Mouse (Mus musculus) midbrain, embryonic 16.5 days (tissue): ENCODE measurements at regions not wholly inside any gene's neighbourhood (a gene's known extent, or its start where the extent isn't known, plus 50 kb on each side); places are given as distances from the start of the nearest gene placed in this dataset.
A peak's percentile ranks its signal among the peaks of the same experiment; 100 is the strongest.

Experiments used
- ATAC-seq: fragments of 200-750 bp; cut with Nextera tagmentation; 2 replicates; pipeline ENCODE4 v1.8.0; 2017; ENCODE audit warnings: moderate TSS enrichment
- H3K27ac ChIP-seq: fragments of 300-500 bp; sonication (generic); 2 replicates; pipeline ENCODE4 v1.5.1; 2014; ENCODE audit warnings: mild to moderate bottlenecking, low read length, mixed read lengths
- H3K27me3 ChIP-seq: fragments of 300-500 bp; sonication (generic); 2 replicates; pipeline ENCODE4 v1.6.1; 2014; ENCODE audit warnings: low read depth, low read length, mixed read lengths; ENCODE audit not compliant: control insufficient read depth, insufficient read depth
- H3K36me3 ChIP-seq: fragments of 300-500 bp; sonication (generic); 2 replicates; pipeline ENCODE4 v1.6.1; 2014; ENCODE audit warnings: mild to moderate bottlenecking, low read length, moderate library complexity, mixed read lengths; ENCODE audit not compliant: control insufficient read depth, insufficient read depth
- H3K4me1 ChIP-seq: fragments of 300-500 bp; sonication (generic); 2 replicates; pipeline ENCODE4 v1.6.1; 2014; ENCODE audit warnings: mild to moderate bottlenecking, low read length, mixed read lengths; ENCODE audit not compliant: control insufficient read depth, insufficient read depth
- H3K4me2 ChIP-seq: fragments of 300-500 bp; sonication (generic); 2 replicates; pipeline ENCODE4 v1.6.1; 2014; ENCODE audit warnings: mild to moderate bottlenecking, low read length, mixed read lengths
- H3K4me3 ChIP-seq: fragments of 300-500 bp; sonication (generic); 2 replicates; pipeline ENCODE4 v1.5.1; 2014; ENCODE audit warnings: low read depth, mild to moderate bottlenecking, low read length, moderate library complexity, mixed read lengths
- H3K9ac ChIP-seq: fragments of 300-500 bp; sonication (generic); 2 replicates; pipeline ENCODE4 v1.6.1; 2014; ENCODE audit warnings: low read depth, low read length, mixed read lengths
- H3K9me3 ChIP-seq: fragments of 300-500 bp; sonication (generic); replicated peaks from 2 replicates; pipeline ENCODE4 v1.6.1; 2014; ENCODE audit warnings: mild to moderate bottlenecking, low read length, mixed read lengths; ENCODE audit not compliant: control insufficient read depth, poor library complexity, severe bottlenecking
- WGBS: fragments of 180-500 bp; shearing (Covaris S2); extraction: QIAGEN DNeasy Blood & Tissue Kit; methylation state at CpG from one replicate; pipeline ENCODE4 v1.1.7; 2014; 5-methylcytosine and 5-hydroxymethylcytosine counted together

GRCm38 (mm10) chr6:37618990-37619389, 89.0 kb downstream of the Akr1d1 start:
- no peak for ATAC-seq
- H3K36me3 ChIP-seq = no peaks in the 10 kb centered on the region
- no peaks in the 10 kb centered on the region for H3K27me3 ChIP-seq
- 93% methylated on average over 9 of the region's 9 CpGs for WGBS
- H3K4me3 ChIP-seq = no peak overlapping the region
- H3K27ac ChIP-seq = no peak overlapping the region
- no peak overlapping the region for H3K4me2 ChIP-seq
- no peak overlapping the region for H3K9ac ChIP-seq
- no peaks in the 10 kb centered on the region for H3K4me1 ChIP-seq
- no peaks in the 10 kb centered on the region for H3K9me3 ChIP-seq

- H3K4me3 ChIP-seq = no peak overlapping the region
- no peaks in the 10 kb centered on the region for H3K9me3 ChIP-seq
- H3K36me3 ChIP-seq = no peaks in the 10 kb centered on the region
- peak; percentile 73; the same call in 1 of the 2 replicates for ATAC-seq
- H3K27me3 ChIP-seq = no peaks in the 10 kb centered on the region
- WGBS = 26% methylated on average over 7 of the region's 7 CpGs
- no peak overlapping the region for H3K27ac ChIP-seq
- no peak overlapping the region for H3K4me2 ChIP-seq
- H3K4me1 ChIP-seq = no peaks in the 10 kb centered on the region
- no peak overlapping the region for H3K9ac ChIP-seq
These were observed 91.5 kb downstream of the Akr1d1 start for GRCm38 (mm10) chr6:37621364-37622029.

DNA sequence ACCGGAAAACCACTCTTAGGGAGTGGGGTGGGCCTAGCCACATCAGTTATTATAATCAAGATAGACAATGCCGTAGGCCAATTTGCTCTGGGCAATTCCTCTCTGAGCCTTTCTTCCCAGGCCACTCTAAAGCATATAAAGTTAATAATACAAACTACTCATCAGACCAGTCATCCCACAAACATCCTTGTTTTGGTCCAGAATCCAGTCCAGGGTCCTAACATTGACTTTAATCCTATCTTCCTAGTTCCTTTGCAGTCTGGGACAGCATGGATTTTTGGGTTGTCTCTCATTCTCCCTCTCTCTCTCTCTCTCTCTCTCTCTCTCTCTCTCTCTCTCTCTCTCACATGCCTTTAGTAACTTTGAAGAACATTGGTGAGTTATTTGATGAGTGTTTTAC, 92.3 kb downstream of the Akr1d1 start:
- WGBS = 79% methylated on average over 2 of the region's 2 CpGs
- H3K9ac ChIP-seq = no peak overlapping the region
- H3K27me3 ChIP-seq = no peaks in the 10 kb centered on the region
- H3K9me3 ChIP-seq = no peaks in the 10 kb centered on the region
- no peak overlapping the region for H3K27ac ChIP-seq
- no peak overlapping the region for H3K4me3 ChIP-seq
- no peaks in the 10 kb centered on the region for H3K36me3 ChIP-seq
- no peak overlapping the region for H3K4me2 ChIP-seq
- no peak for ATAC-seq
- H3K4me1 ChIP-seq = no peaks in the 10 kb centered on the region

- H3K27me3 ChIP-seq = no peaks in the 10 kb centered on the region
- H3K36me3 ChIP-seq = no peaks in the 10 kb centered on the region
- no peak overlapping the region for H3K27ac ChIP-seq
- ATAC-seq = no peak
- H3K9ac ChIP-seq = no peak overlapping the region
- no peak overlapping the region for H3K4me2 ChIP-seq
- no peak overlapping the region for H3K4me3 ChIP-seq
- WGBS = 89% methylated on average over 5 of the region's 5 CpGs
- no peaks in the 10 kb centered on the region for H3K9me3 ChIP-seq
- no peaks in the 10 kb centered on the region for H3K4me1 ChIP-seq
These were observed 97.2 kb downstream of the Akr1d1 start for GRCm38 (mm10) chr6:37627206-37627605.

DNA sequence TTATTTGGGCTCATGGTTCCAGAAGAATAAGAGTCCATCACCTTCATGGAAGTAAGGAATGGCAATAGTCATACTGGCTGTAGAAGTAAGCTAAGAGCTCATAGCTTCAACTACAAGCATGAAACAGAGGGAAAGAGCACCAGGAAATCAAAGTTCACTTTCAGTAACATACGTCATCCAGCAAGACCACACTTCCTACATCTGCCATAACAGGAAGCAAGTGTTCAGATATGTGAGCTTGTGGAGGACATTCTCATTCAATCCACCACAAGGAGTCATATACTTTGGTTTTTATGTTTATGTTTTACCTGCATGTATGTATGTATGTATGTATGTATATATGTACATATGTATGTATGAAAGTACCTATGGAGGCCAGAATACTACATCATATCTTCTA, 104.0 kb downstream of the Akr1d1 start:
- no peak overlapping the region for H3K4me3 ChIP-seq
- no peaks in the 10 kb centered on the region for H3K4me1 ChIP-seq
- no peak for ATAC-seq
- WGBS = 93% methylated on average over 1 of the region's 1 CpGs
- no peaks in the 10 kb centered on the region for H3K27me3 ChIP-seq
- H3K4me2 ChIP-seq = no peak overlapping the region
- H3K27ac ChIP-seq = no peak overlapping the region
- H3K9ac ChIP-seq = no peak overlapping the region
- no peaks in the 10 kb centered on the region for H3K36me3 ChIP-seq
- H3K9me3 ChIP-seq = no peaks in the 10 kb centered on the region

GRCm38 (mm10) chr6:37642066-37642465, 112.1 kb downstream of the Akr1d1 start:
- H3K4me3 ChIP-seq = peak overlapping the region; percentile 29; the same call in 1 of the 2 replicates
- peaks cover 24% of the 10 kb centered on the region for H3K4me1 ChIP-seq
- H3K27ac ChIP-seq = peak overlapping the region; percentile 91
- no peaks in the 10 kb centered on the region for H3K9me3 ChIP-seq
- WGBS = 26% methylated on average over 4 of the region's 4 CpGs
- H3K36me3 ChIP-seq = no peaks in the 10 kb centered on the region
- no peak for ATAC-seq
- peak overlapping the region; percentile 55 for H3K4me2 ChIP-seq
- H3K27me3 ChIP-seq = no peaks in the 10 kb centered on the region
- peak overlapping the region; percentile 56 for H3K9ac ChIP-seq

DNA sequence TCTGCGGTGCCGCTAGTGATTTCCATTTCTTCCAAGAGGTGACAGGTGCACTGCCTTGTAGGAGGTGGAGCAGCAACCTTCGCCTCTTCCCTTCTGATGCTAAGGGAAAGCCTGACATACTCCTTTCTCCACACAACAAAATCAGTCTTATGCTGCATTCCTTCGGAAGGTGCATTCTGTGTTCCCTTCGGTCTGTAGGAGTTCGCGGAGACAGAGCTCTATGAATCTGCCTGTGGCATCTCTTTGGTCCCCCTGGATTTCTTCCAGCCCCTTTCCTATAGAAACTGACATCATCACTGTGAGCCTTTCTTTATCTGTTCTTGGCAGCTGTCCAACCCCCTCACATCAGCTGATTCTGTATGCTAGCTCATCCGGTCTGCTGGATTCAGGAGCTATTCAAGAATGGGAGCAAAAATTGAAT, 112.7 kb downstream of the Akr1d1 start:
- Histone ChIP-seq H3K4me2 (peak overlapping the region; percentile 55), H3K9ac (peak overlapping the region; percentile 56), H3K27me3 (no peaks in the 10 kb centered on the region), H3K27ac (peak overlapping the region; percentile 91), H3K9me3 (no peaks in the 10 kb centered on the region), H3K36me3 (no peaks in the 10 kb centered on the region), H3K4me3 (peak overlapping the region; percentile 29), H3K4me1 (peaks cover 24% of the 10 kb centered on the region)
- WGBS = 3% methylated on average over 8 of the region's 8 CpGs
- peak; percentile 87 for ATAC-seq

DNA sequence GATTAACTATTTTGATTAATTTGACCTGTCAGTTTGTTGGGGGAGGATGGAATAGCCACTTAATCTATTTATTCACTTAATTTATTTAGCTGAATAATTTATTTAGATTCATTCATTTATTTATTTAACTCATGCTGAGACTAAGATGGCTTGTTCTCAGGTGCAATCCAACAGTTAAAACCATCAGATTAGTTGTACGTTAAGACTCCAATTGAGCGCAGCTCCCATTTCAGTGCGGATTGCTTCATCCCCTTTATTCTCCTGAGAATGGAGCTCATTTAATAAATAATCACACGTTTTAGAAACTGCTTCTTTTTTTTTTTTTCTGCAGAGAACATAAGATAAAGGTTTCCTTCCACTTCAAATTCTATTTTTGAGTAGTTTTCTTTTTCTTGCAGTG, 113.2 kb downstream of the Akr1d1 start:
- H3K36me3 ChIP-seq = no peaks in the 10 kb centered on the region
- H3K9ac ChIP-seq = no peak overlapping the region
- H3K4me2 ChIP-seq = peak overlapping the region; percentile 55
- peaks cover 24% of the 10 kb centered on the region for H3K4me1 ChIP-seq
- H3K9me3 ChIP-seq = no peaks in the 10 kb centered on the region
- H3K4me3 ChIP-seq = no peak overlapping the region
- peak; percentile 65 for ATAC-seq
- peak overlapping the region; percentile 91 for H3K27ac ChIP-seq
- 10% methylated on average over 4 of the region's 4 CpGs for WGBS
- no peaks in the 10 kb centered on the region for H3K27me3 ChIP-seq

DNA sequence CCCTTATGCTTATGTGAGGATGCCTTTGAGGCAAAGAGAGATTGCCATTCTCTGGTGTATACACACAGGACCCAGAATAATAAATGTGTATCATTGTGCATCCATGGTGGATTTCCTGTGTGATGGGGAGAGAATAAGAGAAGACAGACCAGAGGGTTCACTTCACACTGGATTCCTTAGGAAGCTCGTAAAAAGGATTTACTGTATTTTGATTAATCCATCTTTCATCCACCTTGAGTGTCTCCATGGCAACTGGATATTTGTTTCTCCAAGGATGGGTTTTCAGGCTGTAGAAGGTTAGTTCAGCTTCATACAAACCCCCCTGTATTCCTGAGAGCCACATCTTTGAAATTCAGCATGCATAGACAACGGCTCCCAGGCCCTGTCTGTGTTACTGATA, 113.7 kb downstream of the Akr1d1 start:
- Histone ChIP-seq H3K4me3 (no peak overlapping the region), H3K9ac (no peak overlapping the region), H3K27me3 (no peaks in the 10 kb centered on the region), H3K4me2 (peak overlapping the region; percentile 33), H3K27ac (peak overlapping the region; percentile 91), H3K36me3 (no peaks in the 10 kb centered on the region), H3K4me1 (peaks cover 24% of the 10 kb centered on the region), H3K9me3 (no peaks in the 10 kb centered on the region)
- ATAC-seq = peak; percentile 77
- WGBS = 10% methylated on average over 2 of the region's 2 CpGs
